Mouse (Mus musculus) embryo, embryonic 9.5 days (tissue): ENCODE measurements around the gene Kri1.
"Not testable (repeated sequence)": the region's sequence is repeated elsewhere in the genome, so short reads cannot be mapped to it uniquely, and the experiment has no call there.

ENCODE experiments used
- DNase-seq: peaks from one replicate; pipeline ENCODE4 v3.0.0-alpha.2; 2017; ENCODE audit errors: extremely low spot score

The Kri1 gene

DNA sequence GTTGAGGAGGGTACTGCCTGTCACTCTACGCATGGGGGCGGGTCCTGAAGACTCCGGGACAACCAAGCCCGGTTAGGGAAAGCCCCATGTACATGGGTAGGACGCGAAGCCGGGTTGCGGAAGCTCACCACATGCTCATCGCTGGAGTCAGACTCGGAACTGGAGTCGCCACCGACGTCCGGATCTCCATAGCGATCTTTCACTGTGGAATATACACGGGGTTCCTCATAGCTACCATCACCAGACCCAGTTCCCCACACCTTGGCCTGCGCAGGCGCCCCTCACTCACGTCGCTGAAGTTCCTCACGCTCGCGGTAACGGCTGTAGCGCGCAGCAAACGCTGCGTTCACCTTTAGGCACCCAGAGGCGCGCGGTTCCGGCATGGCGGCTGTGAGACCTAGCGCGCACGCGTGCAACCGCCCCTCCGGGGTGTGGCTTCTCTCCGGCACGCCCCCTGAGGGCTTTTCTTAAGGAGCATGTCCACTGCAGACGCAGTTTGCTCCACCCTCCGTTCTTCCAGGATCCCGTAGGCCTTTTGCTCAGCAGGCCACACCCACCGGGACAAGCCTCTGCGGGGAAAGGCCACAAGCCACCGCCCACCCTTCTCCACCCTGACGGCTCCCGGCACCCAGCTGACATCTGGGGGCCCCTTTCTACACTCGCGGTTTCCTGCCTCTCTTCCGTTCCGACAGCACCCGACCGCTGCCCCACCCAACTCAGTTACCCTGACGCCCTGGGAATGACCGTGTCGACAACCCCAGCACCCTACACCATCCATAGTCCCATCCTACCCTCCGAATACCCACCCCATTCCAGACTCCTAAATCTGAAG is at the start of gene Kri1:
Gene Kri1, minus strand, starts transcription at position 399 of the 832 bp plus-strand sequence.
- peak; percentile 93 for DNase-seq

DNA sequence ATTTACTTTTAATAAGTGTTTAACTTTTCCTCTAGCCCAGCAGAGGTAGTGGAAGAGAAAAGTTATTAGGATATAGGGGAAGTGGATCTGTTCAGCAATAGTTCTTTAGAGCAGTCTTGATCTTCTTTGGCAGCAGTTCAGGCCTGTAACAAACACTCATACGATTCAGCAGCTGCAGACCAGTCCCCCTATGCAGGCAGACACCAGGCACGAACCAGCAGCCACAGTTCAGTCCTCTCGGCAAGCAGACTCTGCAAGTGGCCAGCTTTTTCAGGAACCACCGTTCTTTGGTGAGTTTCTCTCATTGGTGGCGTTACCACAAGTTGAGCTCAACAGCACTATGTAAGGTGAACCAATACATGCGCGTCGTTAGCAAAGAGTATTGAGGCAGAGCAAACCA is 48.7 kb upstream of the Kri1 start:
- no peak for DNase-seq

DNA sequence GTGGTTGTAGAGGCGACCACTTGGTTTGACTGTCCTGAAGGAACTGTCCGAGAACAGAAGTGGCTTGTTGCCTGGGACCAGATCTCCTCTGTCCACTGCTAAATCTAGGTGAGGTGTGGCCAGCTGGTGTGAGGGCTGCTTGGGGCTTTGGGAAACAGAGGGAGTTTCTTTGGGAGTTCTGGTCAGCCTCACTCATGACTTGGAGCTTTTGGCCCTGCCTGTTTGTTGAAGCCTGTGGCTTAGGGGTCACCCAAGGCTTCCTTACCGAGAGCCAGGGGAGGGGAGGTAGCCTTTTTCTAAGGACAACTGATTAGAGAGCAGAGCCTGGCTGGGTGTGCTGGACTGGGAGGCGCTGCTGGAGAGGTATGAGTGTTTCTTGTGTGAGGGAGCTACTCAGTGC is 47.6 kb upstream of the Kri1 start:
- no peak for DNase-seq

DNA sequence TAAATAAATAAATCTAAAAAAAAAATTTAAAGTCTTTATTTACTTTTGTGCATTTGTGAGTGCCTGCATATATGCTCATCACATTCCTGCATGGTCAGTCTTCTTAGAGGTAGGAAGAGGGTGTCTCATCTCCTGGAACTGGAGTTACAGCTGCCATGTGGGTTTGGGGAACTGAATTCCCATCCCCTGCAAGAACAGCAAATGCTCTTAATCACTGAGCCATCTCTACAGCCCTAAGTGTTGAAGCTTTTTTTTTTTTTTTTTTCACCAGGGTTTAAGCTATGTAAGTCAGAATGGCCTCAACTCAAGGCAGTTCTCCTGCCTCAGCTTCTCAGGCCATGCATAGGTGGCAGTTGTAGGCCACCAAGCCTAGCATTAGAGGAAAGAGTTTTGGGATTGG is 47.0 kb upstream of the Kri1 start:
- DNase-seq: no peak

DNA sequence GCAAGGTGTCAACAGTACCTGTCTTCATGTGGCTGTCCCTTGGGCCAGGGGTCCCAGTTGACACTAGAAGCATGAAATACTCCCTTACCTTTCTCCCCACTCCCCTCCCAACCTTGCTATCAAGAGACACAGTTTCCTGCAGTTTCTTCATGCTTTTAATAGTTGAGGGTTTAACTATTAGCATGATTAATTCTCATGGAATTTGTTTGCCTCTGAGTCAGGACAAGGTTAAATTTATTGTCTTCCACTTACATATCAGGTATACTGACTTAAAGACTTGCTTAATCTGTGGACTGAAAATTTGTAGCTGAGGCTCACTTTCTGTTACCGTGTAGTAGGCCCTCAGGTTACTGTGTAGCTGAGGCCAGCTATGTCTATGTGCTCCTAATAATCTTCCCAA is 45.8 kb upstream of the Kri1 start:
- DNase-seq: no peak

DNA sequence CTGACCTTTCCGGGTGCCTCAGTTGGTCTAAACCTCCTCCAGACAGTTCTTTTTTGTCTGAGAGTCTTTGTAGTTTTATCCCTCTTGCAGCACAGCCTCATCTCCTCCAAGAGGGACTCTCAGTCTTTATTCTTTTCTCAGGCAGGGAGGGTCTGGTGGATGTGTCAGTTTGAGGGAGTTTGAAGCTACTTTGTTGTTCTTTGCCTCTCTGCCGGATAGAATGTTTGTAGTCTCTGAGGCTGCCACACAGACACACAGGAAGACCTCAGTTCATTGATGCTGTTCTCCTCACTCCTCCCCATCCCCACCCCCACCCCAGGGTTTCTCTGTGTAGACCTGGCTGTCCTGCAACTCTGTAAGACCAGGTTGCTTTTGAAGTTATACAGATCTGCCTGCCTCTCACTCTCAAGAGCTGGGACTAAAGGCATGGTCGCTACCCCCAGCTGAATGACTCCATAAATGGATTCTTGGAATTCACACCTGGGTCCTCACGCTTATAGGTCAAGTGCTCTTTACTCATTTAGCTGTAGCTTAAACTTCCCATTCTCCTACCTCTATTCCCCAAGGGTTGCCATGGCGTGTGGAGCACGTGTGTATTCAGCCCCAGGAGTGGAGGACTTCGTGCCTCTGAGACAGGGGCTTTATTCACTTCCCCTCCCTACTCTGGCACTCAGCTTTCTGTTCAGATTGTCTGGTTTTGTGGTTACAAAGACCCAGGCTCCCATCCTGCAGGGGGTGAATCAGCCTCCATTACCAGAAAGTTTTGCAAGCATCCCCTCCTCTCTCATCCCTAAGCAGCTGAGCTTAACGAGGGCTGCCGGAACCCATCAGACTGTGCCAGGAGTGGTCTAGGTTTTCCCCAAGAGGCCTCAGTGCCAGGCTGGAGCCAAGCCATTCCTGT is 44.6 kb upstream of the Kri1 start:
- DNase-seq: no peak

DNA sequence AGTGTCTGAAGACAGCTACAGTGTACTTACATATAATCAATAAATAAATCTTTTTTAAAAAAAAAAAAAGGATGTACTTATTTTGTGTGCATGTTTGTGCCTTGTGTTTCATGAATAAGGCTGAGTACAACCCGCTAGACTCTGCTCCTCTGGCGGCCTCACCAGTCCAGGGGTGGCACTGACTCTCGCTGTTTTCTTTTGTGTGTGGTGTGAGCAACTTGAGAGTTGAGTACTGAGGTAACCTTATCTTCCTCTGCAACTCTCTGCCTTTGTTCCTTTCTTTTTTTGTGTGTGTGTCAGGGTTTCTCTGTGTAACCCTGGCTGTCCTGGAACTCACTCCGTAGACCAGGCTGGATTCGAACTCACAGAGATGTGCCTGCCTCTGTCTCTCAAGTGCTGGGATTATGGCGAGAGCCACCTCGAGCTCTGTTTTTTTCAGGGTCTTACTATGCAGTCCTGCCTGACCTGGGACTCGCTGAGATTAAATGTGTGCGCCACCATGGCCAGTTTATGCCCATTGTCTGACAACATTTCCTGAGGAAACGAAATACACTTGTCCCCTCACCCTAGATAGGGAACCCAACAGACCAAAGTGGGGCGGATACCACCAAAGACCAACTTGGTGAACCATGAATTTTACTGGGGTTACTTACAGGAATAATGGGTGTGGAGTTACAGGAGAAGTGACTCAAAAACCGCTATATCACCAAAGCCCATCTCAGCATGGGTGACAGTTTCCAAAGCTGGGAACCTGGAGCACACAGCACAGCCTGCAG is 43.8 kb upstream of the Kri1 start:
- no peak for DNase-seq

DNA sequence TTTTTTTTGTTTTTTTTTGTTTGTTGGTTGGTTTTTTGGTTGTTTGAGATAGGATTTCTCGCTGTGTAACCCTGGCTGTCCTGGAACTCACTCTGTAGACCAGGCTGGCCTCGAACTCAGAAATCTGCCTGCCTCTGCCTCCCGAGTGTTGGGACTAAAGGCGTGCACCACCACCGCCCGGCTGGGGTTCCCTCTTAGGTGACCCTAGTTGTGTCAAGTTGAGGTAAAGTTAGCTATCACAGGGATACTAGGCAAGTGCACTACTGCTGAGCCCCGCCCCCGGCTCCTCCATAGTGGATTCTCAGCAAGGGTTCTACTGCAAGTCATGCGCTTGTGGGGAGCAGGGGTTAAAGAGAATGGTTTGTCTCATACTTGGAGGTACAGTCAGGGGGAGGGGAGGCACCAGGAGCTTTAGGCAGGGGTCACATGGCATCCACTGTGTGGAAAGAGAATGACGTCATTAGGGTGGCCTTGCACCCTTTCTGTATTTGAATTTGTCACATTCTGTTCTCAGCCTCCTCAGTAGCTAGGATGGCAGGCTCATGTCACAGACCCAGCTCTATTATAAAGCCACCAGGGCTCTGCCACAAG is 42.0 kb upstream of the Kri1 start:
- no peak for DNase-seq

DNA sequence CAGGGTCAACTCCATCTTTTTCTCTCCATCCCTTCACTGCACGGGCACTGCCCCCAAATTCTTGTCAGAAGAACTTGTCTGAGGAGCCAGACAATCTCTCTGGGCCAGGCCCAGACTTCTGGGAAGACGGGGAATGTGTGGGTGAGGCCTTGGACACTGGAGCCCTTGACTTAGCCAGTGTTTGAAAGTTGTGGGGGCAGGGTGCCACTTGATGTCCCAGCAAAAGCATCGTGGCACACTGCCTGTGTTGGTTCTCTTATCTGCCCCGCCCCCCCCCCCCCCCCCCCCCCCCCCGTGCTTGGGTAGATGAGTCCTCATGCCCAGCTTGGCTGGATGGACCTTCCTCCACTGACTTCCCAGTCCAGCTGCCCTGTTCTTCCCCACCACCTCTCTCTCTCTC is 41.3 kb upstream of the Kri1 start:
- no peak for DNase-seq

DNA sequence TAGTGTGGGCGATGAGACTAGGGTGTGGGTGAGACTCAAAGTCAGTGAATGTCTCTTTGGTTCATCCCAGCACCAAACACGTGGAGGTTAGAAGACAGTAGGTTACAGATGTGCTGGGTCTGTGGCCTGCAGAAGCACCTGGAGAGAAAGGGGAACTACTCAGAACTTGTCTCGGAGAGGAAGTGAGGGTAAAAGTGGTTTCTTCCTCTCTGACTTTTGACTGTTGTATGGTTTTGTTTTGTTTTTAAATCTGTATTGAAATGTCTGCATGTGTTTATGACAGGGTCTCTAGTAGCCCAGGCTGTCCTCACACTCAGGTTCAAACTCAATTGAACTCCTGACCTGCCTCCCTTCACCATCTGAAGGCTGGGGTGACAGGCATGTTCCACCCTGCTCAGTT is 40.3 kb upstream of the Kri1 start:
- no peak for DNase-seq

DNA sequence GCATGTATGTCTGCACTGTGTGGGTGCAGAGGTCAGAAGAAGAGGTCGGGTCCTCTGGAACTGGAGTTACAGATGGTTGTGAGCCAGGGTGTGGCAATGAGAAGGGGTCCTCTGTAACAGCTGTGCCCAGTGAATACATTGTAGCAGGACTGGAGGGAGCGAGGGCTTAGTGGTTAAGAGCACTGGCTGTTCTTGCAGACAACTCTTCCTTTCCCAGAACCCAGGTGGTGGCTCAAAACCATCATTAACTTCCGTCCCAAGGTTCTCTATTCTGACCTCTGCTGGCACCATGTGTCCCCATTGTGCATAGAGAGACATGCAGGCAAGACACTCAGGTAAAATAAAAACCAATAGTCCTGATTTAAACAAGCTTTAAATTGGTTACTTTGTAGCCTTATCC is 39.8 kb upstream of the Kri1 start:
- DNase-seq: no peak

DNA sequence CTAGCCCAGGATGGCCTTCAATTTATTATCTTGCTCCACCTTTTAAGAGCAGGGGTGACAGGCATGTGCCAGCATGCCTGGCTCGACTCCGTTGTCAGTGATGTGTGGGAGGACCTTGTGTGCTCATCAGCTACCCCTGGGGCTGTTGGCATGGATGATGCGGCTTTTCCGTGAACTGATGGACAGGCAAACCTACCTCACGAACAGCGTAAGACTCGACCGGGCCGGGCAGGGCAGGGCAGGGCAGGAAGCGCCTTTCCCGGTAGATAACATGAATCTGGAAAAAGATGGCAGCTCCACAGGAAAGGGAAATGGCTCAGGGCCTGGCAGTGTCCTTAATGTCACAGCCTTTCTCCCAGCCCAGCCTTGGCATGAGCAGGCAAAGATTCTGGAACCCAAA is 36.5 kb upstream of the Kri1 start:
- DNase-seq: no peak

DNA sequence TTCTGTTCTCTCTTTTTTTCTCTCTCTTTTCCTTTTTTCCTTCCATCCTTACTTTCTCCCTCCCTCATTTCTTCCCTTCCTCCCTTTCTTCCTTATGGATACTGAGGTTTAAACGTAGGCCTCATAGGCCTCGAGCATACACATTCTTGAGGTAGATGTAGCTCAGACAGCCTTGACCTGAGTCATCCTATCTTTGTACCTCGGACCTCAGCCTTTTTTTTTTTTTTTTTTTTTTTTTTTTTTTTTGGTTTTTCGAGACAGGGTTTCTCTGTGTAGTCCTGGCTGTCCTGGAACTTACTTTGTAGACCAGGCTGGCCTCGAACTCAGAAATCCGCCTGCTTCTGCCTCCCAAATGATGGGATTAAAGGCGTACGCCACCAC is 35.1 kb upstream of the Kri1 start:
- DNase-seq: not testable (repeated sequence)

DNA sequence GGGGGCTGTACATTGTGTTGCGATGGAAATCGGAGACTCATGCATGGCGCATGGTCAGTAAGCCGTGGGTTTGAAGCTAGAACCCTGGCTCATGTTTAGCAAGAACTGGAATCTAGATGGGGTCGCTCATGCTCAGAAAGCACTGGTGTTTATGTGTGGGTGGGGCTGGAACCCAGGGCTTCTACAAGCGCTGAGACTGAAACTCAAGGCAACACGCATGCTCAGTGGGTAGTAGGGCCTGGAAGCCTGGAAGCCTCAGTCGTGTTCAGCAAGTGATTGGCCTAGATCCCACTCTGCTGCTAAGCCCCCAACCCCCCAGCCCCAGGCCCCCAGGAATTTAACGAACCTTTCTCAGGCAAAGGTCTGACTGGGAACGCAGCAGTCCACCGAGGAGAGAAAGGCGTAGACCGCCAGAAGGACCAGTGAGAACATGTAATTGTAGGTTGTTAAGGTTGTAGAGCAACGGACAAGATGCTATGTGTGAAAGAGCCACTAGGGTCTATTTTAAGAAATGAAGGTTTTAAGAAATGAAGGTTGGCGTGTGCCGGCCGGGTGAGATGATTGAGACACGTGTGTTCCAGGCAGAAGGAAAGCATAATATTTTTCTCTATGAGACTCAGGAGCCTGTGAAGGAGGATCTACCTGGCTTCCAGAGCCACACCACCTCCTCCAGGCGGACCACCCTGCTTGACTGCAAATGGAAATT is 34.6 kb upstream of the Kri1 start:
- no peak for DNase-seq

DNA sequence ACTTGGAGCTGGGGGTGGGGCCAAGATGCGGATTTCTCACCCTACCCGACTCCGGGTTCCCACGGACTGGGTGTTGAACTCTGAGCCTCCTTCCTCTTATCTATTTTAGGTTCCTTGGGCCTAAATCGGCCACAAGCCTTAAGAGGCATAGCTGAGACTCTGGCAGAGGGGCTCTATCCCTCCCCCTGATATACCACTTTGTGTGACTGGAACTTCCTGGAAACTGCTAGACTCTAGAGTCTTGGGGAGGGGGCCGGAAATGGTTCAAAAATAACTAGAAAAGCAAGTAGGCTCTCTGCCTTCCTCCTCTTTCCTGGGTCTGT is 33.7 kb upstream of the Kri1 start:
- DNase-seq: no peak

DNA sequence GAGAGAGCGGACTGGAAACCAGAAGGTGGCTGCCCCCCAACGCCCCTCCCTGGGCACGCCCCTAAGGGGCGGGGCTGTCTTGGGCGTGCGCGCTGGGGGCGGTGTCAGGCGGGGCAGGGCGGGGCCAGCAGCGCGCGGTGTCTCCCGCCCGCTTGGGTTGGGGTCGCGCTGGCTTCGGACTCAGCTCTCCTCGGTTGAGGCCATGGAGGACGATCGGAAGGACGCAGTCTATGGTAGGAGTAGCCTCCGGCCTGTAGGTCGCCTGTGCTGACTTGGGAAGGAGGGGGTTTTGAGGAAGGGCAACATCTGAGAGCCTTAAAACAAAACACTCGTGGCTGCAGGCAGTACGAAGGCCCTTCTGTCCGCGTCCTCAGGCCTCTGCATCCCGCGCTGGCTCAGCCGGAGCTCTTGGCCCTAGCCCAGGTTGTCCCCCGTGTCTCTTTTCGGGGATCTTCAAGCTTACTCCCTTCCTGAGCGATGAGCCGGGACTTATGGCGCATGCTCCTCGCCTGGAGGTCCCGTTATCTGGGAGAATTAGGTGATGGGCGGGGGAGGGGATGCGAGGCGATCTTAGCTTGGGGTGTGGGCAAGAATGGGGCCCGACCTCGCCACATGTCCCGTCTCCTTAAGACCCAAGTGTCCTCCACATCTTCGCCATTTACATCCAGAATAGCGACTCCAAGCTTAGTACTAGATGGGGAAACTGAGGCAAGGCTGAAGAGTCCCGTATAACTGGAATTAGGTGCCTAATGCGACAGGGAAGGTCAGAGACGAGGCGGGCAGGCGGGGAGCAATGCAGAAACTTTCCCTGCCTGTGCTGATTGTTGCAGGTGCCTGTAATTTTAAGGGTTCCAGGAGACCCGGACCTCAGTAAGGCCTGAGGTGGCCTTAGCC is 33.1 kb upstream of the Kri1 start, which contains the start of gene Slc44a2:
Gene Slc44a2, plus strand, starts transcription at position 80 of the 894 bp plus-strand sequence.
- DNase-seq: peak; percentile 95

DNA sequence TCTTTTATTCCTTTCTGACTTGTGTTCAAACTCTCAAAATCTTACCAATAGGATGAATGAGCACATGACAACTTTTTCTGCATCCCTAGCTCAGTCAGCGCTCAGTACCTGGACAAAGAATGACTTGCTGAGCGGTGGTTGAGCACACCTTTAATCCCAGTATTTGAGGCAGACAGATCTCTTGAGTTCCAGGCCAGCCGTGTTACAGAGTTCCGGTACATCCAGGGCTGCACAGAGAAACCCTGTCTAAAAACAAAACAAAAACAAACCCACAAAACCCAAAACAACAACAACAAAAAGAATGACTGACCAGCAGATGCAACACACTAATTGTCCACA is 32.5 kb upstream of the Kri1 start:
- DNase-seq: no peak

DNA sequence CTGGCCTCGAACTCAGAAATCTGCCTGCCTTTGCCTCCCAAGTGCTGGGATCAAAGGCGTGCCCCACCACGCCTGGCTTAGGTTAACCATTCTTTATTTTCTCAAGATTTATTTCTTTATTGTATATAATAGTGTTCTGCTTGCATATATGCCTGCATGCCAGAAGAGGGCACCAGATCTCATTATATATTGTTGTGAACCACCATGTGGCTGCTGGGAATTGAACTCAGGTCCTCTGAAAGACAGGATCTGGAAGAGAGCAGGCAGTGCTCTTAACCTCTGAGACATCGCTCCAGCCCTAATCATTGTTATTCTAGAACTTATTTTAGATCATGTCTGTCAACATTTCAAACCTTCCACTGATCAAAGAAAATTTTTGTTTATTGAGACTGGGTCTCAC is 31.7 kb upstream of the Kri1 start:
- no peak for DNase-seq

DNA sequence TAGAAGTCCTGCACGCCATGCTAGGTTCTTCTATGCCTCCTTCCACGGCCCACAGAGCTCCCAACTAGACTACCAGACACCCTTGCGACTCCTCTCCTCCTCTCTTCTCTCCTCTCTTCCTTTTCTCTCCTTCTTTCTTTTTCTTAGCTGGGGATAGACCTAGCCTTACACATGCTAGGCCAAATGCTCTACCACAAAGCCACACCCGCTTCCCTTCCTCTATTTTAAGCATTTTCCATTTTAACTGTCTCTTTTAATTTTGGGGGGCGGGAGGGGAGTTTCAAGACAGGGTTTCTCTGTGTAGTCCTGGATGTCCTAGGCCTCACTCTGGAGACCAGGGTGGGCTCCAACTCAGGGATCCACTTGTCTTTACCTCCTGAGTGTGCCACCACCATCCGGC is 31.0 kb upstream of the Kri1 start:
- no peak for DNase-seq

DNA sequence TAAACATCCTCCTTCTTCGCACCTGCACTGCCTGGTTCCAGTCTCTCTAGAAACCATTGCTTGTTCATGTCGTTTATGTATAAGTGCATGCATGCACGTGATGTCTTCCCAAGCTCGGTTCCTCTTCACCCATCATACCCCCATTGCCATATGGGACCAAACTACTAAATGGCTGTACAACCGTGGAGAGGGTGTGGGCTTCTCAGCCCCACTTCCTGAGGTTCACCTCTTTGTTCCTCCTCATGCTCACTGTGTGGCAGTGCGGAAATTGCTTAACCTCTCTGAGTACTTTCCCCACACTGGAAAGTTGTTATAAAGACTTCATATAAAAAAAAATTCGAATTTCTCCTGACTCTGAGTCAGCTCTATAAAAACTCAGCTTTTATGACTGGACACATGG is 28.9 kb upstream of the Kri1 start:
- DNase-seq: no peak
